Mouse (Mus musculus) liver, adult 2 months (tissue): ENCODE measurements around the gene Zfc3h1.

Experiments used
- CTCF ChIP-seq: fragments of 200-500 bp; IDR thresholded peaks from 2 replicates; pipeline ENCODE4 v1.5.1; 2011; ENCODE audit warnings: low read depth, low read length, control low read depth
- POLR2A ChIP-seq: fragments of 200-500 bp; IDR thresholded peaks from 2 replicates; pipeline ENCODE4 v1.6.1; 2011; ENCODE audit warnings: low read length, control low read depth; ENCODE audit not compliant: insufficient read depth; ENCODE audit errors: extremely low read depth

GRCm38 (mm10) chr10:115362623-115362964, 22.2 kb upstream of the Zfc3h1 start:
- no peak for TF ChIP-seq CTCF
- TF ChIP-seq POLR2A = no peak
